Mouse (Mus musculus) kidney, postnatal 25 days (tissue): ENCODE results near the gene Ccl11.

ENCODE experiments used
- DNase-seq, 2 experiments: peaks; one replicate each; pipeline ENCODE4 v3.0.0; 2021; ENCODE audit warnings: mixed read lengths in 2 of 2

Gene Ccl11

DNA sequence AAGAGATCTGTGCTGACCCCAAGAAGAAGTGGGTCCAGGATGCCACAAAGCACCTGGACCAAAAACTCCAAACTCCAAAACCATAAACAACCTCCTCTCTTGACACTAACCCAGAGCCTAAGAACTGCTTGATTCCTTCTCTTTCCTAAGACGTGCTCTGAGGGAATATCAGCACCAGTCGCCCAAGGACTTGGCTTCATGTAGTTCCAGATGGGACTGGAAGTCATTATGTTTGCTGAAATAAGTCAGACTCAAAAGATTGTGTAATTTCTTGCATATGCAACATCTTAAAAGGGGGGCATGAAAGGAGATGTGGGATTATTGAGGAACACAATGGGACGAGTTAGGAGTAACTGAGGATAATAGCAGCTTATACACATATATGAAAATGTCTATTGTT lies 4.6 kb downstream of the Ccl11 start:
- no peak for DNase-seq

DNA sequence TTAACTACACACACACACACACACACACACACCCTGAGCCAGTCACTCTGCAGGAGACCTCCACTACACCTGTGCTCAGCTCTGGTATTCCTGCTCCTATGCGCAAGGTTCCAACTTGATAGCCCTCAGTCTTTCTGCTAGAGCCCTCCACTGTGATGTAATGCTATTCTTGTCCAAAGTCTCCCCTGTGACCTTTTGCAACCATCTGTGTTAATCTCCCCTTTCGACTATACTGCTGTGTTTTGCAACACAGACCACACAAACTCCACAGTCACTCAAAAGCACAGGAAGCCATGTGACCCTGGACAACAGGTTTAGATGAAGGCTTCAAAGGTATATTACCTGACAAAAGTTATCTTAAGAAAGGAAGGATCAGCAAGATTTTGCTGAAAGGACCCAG lies 5.8 kb downstream of the Ccl11 start:
- no peak for DNase-seq

DNA sequence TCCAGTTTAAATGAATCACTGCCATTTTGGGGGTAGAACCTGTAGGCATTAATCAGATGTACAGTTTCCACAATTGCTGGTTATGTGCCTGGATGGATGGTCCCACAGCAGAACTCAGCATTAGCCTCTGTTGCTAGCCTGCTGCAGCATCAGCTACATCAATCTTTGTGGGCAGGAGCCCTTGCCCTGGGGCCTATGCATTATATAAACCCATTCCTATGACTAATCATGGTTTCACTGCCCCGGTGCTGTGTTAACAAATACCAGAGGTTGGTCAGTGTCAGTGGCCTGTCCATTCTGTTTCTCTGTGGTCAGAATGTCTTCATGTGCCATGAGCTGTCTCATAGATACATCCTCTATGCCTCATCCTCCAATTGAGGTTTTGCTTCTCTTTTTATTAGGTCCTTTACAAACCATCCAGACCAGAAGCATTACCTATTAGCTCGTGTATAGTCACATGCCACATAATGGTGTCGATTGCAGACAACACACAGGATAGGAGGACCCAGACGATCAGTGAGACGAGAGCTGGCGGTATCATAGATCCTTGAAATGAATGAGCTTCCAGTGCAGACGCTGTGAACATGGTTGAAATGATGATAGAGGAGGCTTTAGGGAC lies 9.4 kb downstream of the Ccl11 start:
- no peak for DNase-seq

DNA sequence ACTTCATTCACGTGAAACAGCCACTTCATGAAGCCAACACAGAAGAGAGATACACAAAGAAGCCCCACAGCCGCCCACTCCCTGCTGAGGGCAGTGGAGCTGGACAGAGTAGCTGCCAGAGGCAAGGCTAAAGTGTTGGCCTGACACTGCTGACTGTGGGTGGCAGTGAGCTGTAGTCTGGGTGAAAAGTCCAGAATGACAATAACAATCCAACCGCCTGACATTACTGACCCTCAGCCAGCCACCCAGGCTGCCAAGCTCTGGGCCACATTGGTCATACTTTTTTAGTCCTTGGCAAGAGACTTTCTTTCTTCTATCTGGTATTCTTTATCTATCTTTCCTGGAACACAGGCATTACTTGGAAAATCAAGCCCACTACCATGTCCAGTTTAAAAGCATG lies 13.5 kb downstream of the Ccl11 start:
- DNase-seq, result no peak

DNA sequence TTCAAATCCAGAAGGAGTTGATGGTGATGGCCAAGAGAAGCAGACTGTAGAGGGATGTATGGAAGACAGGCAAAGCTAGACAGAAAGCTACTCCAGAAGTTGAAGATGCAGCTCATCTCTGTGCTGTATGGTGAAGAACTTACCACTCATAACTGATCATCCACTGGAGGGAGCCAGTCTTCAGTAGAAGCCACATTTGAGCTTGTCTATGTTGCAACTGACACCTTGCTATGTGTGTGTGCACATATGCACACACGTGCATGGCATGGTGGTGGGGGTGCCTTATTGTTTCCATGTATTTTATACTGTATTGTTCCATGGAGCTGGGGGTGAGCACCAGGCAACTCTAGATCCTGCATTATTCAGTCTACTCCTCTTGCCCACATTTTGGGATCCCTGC lies 14.8 kb downstream of the Ccl11 start:
- no peak for DNase-seq

DNA sequence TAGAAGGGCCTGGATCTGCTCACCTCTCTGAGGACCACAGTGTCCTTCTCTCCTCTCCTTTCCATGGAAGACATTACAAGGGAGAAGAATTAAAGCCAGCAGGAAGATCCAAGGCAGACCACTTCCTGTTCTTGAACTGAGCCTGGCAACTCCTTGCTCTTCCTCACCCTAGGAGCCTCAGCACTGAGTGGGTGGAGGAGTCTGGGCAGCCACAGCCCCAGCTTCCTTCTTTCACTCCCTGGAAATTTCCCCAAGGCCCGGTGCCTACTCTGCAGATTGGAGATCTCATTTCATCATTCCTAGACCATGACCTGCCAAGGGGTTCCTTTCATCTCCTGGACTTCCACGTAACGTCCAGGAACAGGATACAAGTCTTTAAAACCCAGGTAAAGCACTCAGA lies 15.4 kb downstream of the Ccl11 start:
- DNase-seq, result no peak

DNA sequence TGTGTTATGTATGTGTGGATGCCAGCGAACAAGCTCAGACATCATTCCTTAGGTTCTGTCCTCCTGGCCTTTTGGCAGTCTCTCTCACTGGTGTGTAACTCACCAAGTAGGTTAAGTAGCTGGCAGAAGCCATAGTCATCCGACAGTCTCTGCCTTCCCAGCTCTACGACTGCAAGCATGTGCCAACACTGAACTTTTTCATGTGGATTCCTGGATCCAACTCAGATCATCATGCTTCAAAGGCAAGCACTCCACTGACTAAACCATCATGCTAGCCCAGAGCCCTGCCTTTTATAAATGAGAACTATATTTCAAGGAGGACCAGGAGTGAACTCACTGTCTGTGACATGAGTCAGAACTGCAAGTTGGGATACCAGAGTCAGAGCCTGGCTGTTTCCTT lies 16.1 kb downstream of the Ccl11 start:
- DNase-seq, result no peak

DNA sequence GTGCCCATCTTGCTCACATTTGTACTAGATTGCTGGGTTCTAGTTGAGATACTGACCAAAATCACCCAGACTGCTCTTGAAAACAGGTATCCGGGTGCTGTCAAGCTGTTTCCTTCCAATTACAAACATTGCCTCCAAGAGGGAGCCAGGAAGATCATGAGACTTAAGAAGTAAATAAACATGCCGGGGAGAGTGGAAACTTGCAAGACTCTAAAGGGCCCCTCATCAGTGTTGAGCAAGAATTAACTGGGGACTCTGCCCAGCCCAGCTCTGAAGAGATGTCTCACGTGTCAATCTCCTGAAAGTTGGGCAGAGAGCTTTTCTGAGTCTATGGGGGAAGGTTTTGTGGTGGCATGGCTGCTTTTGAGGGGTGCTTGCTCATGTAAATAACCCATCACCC lies 19.4 kb downstream of the Ccl11 start:
- DNase-seq, result no peak

DNA sequence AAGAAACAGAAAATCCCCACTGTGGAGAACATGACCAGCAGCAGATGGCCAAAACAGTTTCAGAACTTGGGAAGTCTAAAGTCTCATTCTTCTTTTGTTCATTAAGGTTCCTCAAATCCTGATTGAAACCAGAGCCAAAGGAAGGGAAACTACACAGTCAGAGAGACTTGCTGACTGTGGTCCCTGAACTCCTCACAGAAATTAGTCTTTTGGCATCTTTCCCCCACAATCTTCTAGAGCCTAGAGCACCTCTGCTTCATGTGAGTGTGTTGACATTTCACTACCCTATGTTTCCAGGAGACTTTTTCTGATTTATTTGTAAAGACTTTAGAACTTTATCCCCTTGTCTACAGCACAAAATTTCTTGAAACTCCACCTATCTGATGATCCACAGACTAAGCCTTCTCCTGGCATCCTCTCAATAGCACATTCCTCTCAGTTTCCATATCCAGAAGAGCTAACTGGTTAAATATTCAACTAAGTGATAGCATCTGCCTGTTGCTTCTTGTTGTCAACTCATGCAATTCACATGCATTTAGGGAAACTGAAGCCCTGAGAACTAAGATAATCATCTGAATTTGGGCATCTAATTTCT lies 20.6 kb downstream of the Ccl11 start:
- no peak for DNase-seq

DNA sequence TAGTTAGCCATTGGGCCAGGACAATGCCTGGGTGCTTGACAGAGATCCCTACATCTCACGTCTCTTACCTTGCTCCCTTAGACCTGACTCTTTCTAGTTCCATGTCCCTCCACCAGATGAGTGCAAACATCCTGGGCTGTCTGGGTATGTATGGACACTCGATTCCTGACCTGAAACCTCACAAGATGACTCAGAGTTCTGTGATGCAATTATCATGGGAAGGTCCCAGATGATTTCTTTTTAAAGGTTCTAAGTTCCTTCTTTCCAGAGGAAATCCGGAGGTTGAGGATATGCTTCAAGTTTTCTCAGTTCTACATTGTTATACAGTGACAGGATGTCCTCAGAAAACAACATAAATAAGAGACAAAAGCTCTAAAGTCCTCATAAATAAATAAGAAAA lies 23.2 kb downstream of the Ccl11 start:
- DNase-seq, result no peak

DNA sequence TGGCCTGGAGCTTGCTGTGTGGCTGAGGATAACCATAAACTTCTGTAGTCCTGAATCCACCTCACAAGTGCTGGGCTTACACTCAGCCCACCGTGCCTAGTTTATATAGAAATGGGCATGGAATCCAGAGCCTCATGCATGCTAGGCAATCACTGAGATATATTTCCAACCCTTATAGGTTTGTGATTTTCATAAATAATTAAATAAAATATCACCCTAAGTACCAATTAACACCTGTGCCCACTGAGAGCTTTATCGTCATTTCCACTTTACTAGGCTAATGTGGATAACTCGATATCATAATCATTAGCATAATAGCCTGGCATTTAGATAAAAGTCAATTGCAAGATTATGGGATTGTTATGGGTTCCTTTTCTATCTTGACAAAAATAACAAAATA lies 26.7 kb downstream of the Ccl11 start:
- DNase-seq, result no peak

DNA sequence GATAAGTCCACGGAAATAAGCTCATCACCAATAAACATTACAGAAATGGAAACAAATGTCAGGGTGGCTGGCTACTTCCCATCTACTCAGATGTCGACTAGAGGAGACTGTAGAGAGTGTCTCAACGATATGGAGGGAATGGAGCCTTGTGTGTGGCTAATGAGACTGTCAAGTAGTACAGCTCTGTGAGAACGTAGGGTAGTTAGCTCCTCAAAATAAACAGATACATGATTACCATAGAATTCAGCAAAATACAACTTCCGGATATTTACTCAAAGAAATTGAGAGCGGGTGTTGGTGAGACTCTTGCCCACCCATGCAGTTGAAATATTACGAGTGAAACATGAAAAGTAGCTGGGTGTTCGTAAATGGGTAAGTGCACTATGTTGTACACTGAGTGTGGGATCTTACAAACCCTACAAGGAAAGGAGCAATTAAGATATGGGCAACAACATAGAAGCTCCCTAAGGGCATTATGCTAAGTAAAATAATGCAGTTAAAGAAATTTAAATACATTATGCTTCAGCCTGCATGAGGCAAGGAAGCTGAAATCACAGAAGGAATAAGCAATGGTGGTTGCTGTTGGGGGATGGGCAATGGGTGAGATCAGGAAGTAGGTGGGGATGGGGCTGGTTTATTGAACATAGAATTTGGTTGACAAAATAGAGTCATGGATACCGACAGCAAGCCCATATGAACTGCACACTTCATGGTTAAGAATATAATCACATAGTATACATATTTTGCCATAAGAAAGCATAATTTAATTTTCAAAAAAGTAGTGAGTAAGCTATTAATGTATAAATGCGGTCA lies 42.1 kb downstream of the Ccl11 start:
- DNase-seq, result no peak

DNA sequence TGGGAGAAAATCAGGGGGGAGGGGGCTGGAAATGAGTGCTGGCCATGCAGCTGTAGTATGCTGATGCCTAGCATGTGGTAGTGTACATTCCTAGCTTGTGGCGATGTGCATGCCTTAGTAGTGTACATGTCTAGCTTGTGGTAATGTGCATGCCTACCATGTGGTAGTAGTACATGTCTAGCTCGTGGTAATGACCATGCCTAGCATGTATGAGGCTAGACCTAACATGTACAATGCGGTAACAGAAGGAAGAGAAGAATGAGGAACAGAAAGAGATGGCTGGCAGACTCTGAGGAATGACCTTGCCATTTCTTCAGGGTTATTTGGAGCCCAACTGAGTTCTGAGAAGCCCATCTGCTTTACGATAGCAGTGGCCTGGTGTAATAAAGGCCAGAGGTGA lies 43.5 kb downstream of the Ccl11 start:
- no peak for DNase-seq

DNA sequence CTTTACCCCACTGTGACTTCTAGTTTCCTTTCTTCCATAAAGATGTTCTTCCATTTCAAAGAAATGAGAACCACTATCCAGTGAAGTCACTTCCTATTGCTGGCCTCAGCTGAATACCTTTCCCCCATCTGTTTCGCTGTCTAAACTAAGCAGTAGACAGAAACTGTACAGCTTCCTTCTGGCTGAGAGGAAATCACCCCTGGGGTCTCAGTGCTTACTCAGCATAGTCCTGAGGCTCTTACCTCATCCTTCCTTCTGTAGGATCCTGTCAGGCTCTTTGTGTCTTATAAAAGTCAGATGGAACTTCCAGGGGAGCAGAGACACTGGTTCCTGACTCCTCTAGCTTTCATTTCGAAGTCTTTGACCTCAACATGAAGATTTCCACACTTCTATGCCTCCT lies 43.9 kb downstream of the Ccl11 start, which contains the start of gene Ccl12:
Gene Ccl12 (plus strand): TSS at position 317 of the 400 bp plus-strand sequence.
- no peak for DNase-seq

DNA sequence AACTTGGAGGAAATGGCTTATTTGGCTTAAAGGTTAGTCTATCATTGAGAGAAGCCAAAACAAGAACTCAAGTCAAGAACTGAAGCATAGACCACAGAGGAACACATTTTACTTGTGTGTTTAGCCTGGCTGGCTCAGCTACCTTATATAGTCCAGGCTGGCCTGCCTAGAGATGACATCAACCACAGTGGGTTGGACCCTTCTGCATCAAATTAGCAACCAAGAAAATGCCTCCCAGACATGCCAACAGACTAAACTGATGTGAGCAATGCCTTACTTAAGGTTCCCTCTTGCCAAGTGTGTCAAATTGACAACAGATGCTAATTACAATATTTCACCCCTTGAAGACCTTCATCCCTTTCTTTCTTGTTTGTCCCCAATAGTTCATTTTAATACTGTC lies 52.0 kb downstream of the Ccl11 start:
- DNase-seq, result no peak

DNA sequence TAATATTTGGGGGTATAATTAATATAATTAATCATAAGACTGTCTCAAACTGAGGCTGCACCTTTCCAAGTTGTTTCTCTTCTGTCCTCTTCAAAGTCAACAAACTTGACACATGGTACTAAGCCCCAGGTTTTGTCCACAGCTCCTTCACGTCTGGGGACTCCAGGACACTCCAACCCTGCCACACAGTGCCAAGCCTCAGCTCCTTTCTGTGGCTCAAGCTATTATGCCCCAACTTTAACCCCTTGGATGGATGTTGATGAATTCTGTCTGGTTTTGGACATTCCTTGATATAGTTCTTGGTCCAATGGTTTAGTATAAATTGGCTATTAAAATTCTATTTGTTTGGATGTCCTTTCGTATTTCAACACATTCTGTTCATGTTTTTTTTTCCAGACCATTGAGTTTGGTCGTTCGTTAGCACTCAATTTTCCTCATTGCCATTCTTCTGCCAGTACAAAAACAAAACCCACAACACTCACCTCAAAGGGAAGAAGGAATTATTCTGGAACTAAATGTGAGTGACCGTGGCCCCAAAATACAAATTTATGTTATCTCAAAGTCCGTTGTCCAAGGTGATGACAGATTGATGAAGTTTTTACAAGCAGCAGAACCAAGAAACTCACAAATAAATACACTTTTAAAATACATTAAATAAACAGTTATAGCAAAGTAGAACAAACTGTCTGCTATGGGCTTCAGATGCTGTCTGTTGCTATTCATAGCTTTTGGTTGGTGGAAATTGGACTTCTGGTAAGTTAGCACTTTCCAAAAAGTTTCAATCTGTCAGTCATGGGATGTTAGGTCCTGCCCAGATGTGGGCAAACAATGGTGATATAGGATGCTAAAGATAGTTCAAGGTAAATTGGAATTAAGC lies 53.0 kb downstream of the Ccl11 start:
- no peak for DNase-seq
